Comparison of ENCODE assay signal across 23 mouse cellular contexts in genomic region chr4:153616938-153617337, GRCm38 (mm10).
A peak's percentile ranks its signal among the peaks of the same experiment; 100 is the strongest.
DNase-seq lines count a peak whose midpoint lies in the region; ATAC-seq and TF ChIP-seq lines count a peak whose summit lies in the region.
"Had no signal": no experiment of that assay in that cellular context is flagged by ENCODE, and none has a peak within 500 bp of the region (broad histone marks: within the 10 kb centered on the region; RNA-seq: fewer than 3 reads in every experiment).

No protein-coding gene starts in this region.

- no peaks in the 10 kb centered on the region for H3K27me3 ChIP-seq in forebrain, embryonic 15.5 days
- H3K27me3 ChIP-seq: CH12.LX; forebrain, embryonic 13.5 days; hindbrain, embryonic 12.5 days; Patski had no signal

- WGBS in lung, adult 2 months, result 74% methylated on average over 6 of the region's 6 CpGs
- 83% methylated on average over 6 of the region's 6 CpGs for WGBS in forebrain, embryonic 15.5 days

- H3K4me3 ChIP-seq in lung, adult 2 months (replicated peaks; ENCODE audit: extremely low read depth, low read depth, low read length), result no peak overlapping the region
- H3K4me3 ChIP-seq in forebrain, embryonic 15.5 days, result no peak overlapping the region
- H3K4me3 ChIP-seq: embryonic facial prominence, embryonic 10.5 days; forebrain, embryonic 13.5 days; heart, embryonic 10.5 days; hindbrain, embryonic 12.5 days had no signal

- no peak overlapping the region for H3K4me2 ChIP-seq in forebrain, embryonic 15.5 days (replicated peaks)
- H3K4me2 ChIP-seq: forebrain, embryonic 13.5 days; hindbrain, embryonic 12.5 days had no signal

- H3K27ac ChIP-seq in forebrain, embryonic 15.5 days (replicated peaks), result no peak overlapping the region
- H3K27ac ChIP-seq: embryonic facial prominence, embryonic 10.5 days; forebrain, embryonic 13.5 days; heart, embryonic 10.5 days; hindbrain, embryonic 12.5 days had no signal

- TF ChIP-seq CTCF in lung, adult 2 months (IDR thresholded peaks at IDR 0.05; ENCODE audit: insufficient read depth, low read length), result no peak

- H3K9ac ChIP-seq in forebrain, embryonic 15.5 days (replicated peaks), result no peak overlapping the region
- H3K9ac ChIP-seq: forebrain, embryonic 13.5 days; hindbrain, embryonic 12.5 days had no signal

- no peaks in the 10 kb centered on the region for H3K36me3 ChIP-seq in forebrain, embryonic 15.5 days
- H3K36me3 ChIP-seq: embryonic facial prominence, embryonic 10.5 days; heart, embryonic 10.5 days; hindbrain, embryonic 12.5 days had no signal

- no peaks in the 10 kb centered on the region for H3K4me1 ChIP-seq in lung, adult 2 months (ENCODE audit: control insufficient read depth, insufficient read depth, low read length)
- H3K4me1 ChIP-seq in forebrain, embryonic 15.5 days, result no peaks in the 10 kb centered on the region
- H3K4me1 ChIP-seq: embryonic facial prominence, embryonic 10.5 days; forebrain, embryonic 13.5 days; heart, embryonic 10.5 days; hindbrain, embryonic 12.5 days had no signal

- ATAC-seq in forebrain, embryonic 15.5 days (replicated peaks), result no peak
- ATAC-seq: activated CD4-positive, CD25-positive, alpha-beta regulatory T cell, adult 4 months; forebrain, embryonic 13.5 days; hindbrain, embryonic 16.5 days; inflammation-experienced regulatory T-cells, adult 6 months; Patski had no signal

- no peak for TF ChIP-seq POLR2A in lung, adult 2 months (IDR thresholded peaks at IDR 0.05; ENCODE audit: borderline replicate concordance, extremely low read depth, low read depth, low read length)

- H3K9me3 ChIP-seq in forebrain, embryonic 15.5 days, result no peaks in the 10 kb centered on the region
- H3K9me3 ChIP-seq: embryonic facial prominence, embryonic 10.5 days; forebrain, embryonic 13.5 days; heart, embryonic 10.5 days; hindbrain, embryonic 12.5 days had no signal

- DNase-seq in adrenal gland, postnatal 14 days, result peak; percentile 18
- no peak for DNase-seq in adrenal gland, adult 8-10 months
- peak; percentile 1 for DNase-seq in kidney, adult 9 months
- DNase-seq in kidney, adult 11 months, result no peak
- peak; percentile 5 for DNase-seq in lung, postnatal 36 days
- no peak for DNase-seq in lung, adult 2 months
- DNase-seq: adrenal gland, postnatal 25 days; cerebellum, adult 2 months; cerebellum, postnatal 10 days; gastrocnemius, postnatal 14 days; heart, adult 18-20 months; heart, postnatal 10 days; heart, postnatal 4 days had no signal

Comparison
In these comparisons a context has a peak if more than half of its experiments do, and no peak if none do; other contexts are left out.
1. DNase-seq: peak in adrenal gland, postnatal 14 days (single experiment), kidney, adult 9 months (single experiment) and lung, postnatal 36 days (single experiment); none in adrenal gland, adult 8-10 months (single experiment), kidney, adult 11 months (single experiment) and lung, adult 2 months (single experiment).